Comparison of ENCODE assay signal across 7 mouse cellular contexts in the genomic region with DNA sequence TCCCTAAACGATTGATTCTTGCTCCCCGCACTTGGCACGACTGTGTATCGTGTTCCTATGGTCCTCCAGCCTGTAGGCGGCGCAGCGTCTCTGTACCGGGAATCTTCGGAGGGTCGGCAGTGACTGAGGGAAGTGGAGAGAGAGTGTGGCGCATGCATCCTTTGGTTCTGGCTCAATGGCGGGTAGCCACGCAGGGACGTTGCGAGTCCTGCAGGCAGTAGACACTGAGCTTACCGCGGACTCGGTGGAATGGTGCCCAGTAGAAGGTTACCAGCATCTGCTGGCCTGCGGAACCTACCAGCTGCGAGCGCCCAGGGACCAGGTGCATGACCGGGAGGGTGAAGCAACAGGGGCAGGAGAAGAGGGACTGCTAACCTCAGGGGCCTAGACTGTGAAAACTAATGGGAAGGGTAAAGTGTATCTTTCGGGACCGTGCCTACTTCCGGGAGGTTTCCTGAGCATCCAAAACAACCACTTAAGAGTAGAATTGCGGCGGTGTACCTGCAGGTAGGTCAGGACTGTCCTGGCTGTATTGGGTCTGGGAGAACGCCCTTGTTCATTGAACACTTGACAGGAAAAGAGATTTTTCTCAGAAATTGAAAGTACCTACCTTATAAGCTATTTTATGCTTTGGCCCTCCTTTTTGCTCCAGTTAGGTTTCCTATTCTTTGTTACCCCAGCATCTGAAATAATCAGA. TPM values are rescaled to one million over a fixed set of nuclear protein-coding genes. Genes with fewer than 3 reads are reported as not detected.
DNase-seq lines count a peak whose midpoint lies in the region; ATAC-seq lines count a peak whose summit lies in the region.

A gene (plus strand): TSS at position 97 of the 697 bp plus-strand sequence.

- ATAC-seq in granulocyte monocyte progenitor cell, adult 5-6 weeks (replicated peaks; ENCODE audit: poor library complexity, severe bottlenecking), result peak; percentile 99
- ATAC-seq in limb, embryonic 11.5 days (ENCODE audit: insufficient number of reproducible peaks, low FRiP score, low TSS enrichment, low read depth), result peak; percentile 88
- peak; percentile 90 for ATAC-seq in midbrain, embryonic 14.5 days (ENCODE audit: low FRiP score, low TSS enrichment)

- peak within 1 kb of the TSS; percentile 87 for H3K27ac ChIP-seq in embryonic facial prominence, embryonic 10.5 days (replicated peaks)
- 0 out of 2 replicates have a peak within 1 kb of the TSS, but pooled peaks have one; percentile 30 for H3K27ac ChIP-seq in limb, embryonic 11.5 days (replicated peaks; ENCODE audit: low read depth, low read length)
- peak within 1 kb of the TSS; percentile 50; the same call in 1 of the 2 replicates for H3K27ac ChIP-seq in midbrain, embryonic 14.5 days (replicated peaks; ENCODE audit: low read depth, low read length)

- peak within 1 kb of the TSS; percentile 82 for H3K4me3 ChIP-seq in embryonic facial prominence, embryonic 10.5 days
- peak within 1 kb of the TSS; percentile 77 for H3K4me3 ChIP-seq in limb, embryonic 11.5 days (ENCODE audit: low read depth, low read length)
- H3K4me3 ChIP-seq in midbrain, embryonic 14.5 days (replicated peaks; ENCODE audit: low read depth, low read length), result peak within 1 kb of the TSS; percentile 61

- peak; percentile 89 for DNase-seq in adrenal gland, postnatal 10 days
- peak; percentile 89 for DNase-seq in embryonic facial prominence, embryonic 10.5 days (ENCODE audit: low spot score)
- peak; percentile 88 for DNase-seq in kidney, adult 18-20 months
- DNase-seq in limb, embryonic 11.5 days (ENCODE audit: low spot score), result peak; percentile 93
- peak; percentile 95 for DNase-seq in midbrain, embryonic 14.5 days
- peak; percentile 71 to 86 for DNase-seq in spleen, adult 18-20 months

- H3K9me3 ChIP-seq in embryonic facial prominence, embryonic 10.5 days, result no peaks in the 10 kb centered on the region
- H3K9me3 ChIP-seq in limb, embryonic 11.5 days (ENCODE audit: control insufficient read depth, low read length), result no peaks in the 10 kb centered on the region
- no peaks in the 10 kb centered on the region for H3K9me3 ChIP-seq in midbrain, embryonic 14.5 days (ENCODE audit: control insufficient read depth, low read length)

- H3K36me3 ChIP-seq in embryonic facial prominence, embryonic 10.5 days (replicated peaks), result peaks cover 84% of the 10 kb centered on the region
- H3K36me3 ChIP-seq in limb, embryonic 11.5 days (ENCODE audit: control insufficient read depth, insufficient read depth, low read length), result peaks cover 8% of the 10 kb centered on the region; the same call in 1 of the 2 replicates
- H3K36me3 ChIP-seq in midbrain, embryonic 14.5 days (ENCODE audit: control insufficient read depth, insufficient read depth, low read length), result peaks cover 55% of the 10 kb centered on the region

- peak within 1 kb of the TSS; percentile 72 for H3K4me2 ChIP-seq in limb, embryonic 11.5 days (ENCODE audit: low read depth, severe bottlenecking)
- H3K4me2 ChIP-seq in midbrain, embryonic 14.5 days (ENCODE audit: low read length), result peak within 1 kb of the TSS; percentile 82

- H3K4me1 ChIP-seq in embryonic facial prominence, embryonic 10.5 days, result peaks cover 12% of the 10 kb centered on the region
- no peaks in the 10 kb centered on the region for H3K4me1 ChIP-seq in limb, embryonic 11.5 days (ENCODE audit: control insufficient read depth, insufficient read depth, low read length)
- peaks cover 9% of the 10 kb centered on the region for H3K4me1 ChIP-seq in midbrain, embryonic 14.5 days (ENCODE audit: control insufficient read depth, insufficient read depth, low read length)

- H3K27me3 ChIP-seq in embryonic facial prominence, embryonic 10.5 days (replicated peaks; ENCODE audit: low read depth, poor library complexity, severe bottlenecking), result no peaks in the 10 kb centered on the region
- H3K27me3 ChIP-seq in limb, embryonic 11.5 days (ENCODE audit: control insufficient read depth, insufficient read depth, low read length), result no peaks in the 10 kb centered on the region
- no peaks in the 10 kb centered on the region for H3K27me3 ChIP-seq in midbrain, embryonic 14.5 days (ENCODE audit: control insufficient read depth, insufficient read depth, low read length)

- peak within 1 kb of the TSS; percentile 91 for H3K9ac ChIP-seq in limb, embryonic 11.5 days (ENCODE audit: low read length)
- H3K9ac ChIP-seq in midbrain, embryonic 14.5 days (replicated peaks; ENCODE audit: low read length), result peak within 1 kb of the TSS; percentile 70

- 1% methylated on average over 28 of the region's 28 CpGs for WGBS in embryonic facial prominence, embryonic 10.5 days
- WGBS in limb, embryonic 11.5 days, result 1% methylated on average over 28 of the region's 28 CpGs
- WGBS in midbrain, embryonic 14.5 days, result under 1% methylated on average over 28 of the region's 28 CpGs

RNA-seq across cellular contexts. Expression of the gene that starts here (rescaled TPM):
- total RNA-seq in adrenal gland, postnatal 10 days (2021), result 10 to 100 TPM in 1 of 2 experiments, 1 to 10 TPM in 1; 10.0 to 16.0 TPM
- polyA plus RNA-seq in embryonic facial prominence, embryonic 10.5 days (2016; fragmentation: Nextera tagmentation; extraction: Ambion mirVana), result 34.9 and 35.0 TPM in 2 replicates
- 24.5 and 25.1 TPM in 2 replicates for total RNA-seq in granulocyte monocyte progenitor cell, adult 5-6 weeks (2014; fragmentation: Nextera tagmentation)
- total RNA-seq in granulocyte monocyte progenitor cell, adult 5-6 weeks (2017), result 21.1 and 23.7 TPM in 2 replicates
- polyA plus RNA-seq in limb, embryonic 11.5 days (2014; fragmentation: Nextera tagmentation; extraction: Ambion mirVana), result 30.7 and 36.6 TPM in 2 replicates
- polyA plus RNA-seq in midbrain, embryonic 14.5 days (2014; fragmentation: Nextera tagmentation; extraction: Ambion mirVana), result 36.1 and 37.9 TPM in 2 replicates

Comparison
In these comparisons a context has a peak if more than half of its experiments do, and no peak if none do; other contexts are left out.
1. Peak in every context shown above with its lines: DNase-seq, ATAC-seq, H3K4me3 ChIP-seq and H3K27ac ChIP-seq.
2. H3K27ac ChIP-seq: peak in every context shown above with its lines; median percentile 87 in embryonic facial prominence, embryonic 10.5 days; 50 in midbrain, embryonic 14.5 days; 30 in limb, embryonic 11.5 days.